Mouse (Mus musculus) hindbrain, embryonic 13.5 days (tissue): ENCODE results near the gene Rtf2. TPM values are rescaled to one million over a fixed set of nuclear protein-coding genes. Genes with fewer than 3 reads are reported as not detected.

ENCODE experiments used
- ATAC-seq: fragments of 200-750 bp; cut with Nextera tagmentation; 2 replicates; pipeline ENCODE4 v1.8.0; 2017; ENCODE audit warnings: moderate TSS enrichment; ENCODE audit not compliant: low FRiP score
- H3K27ac ChIP-seq: fragments of 300-500 bp; sonication (generic); 2 replicates; pipeline ENCODE4 v1.5.1; 2015; ENCODE audit warnings: inconsistent platforms, mild to moderate bottlenecking, moderate library complexity
- H3K27me3 ChIP-seq: fragments of 300-500 bp; sonication (generic); 2 replicates; pipeline ENCODE4 v1.6.1; 2015; ENCODE audit warnings: mild to moderate bottlenecking, inconsistent platforms
- H3K36me3 ChIP-seq: fragments of 300-500 bp; sonication (generic); 2 replicates; pipeline ENCODE4 v1.6.1; 2015; ENCODE audit warnings: mild to moderate bottlenecking, inconsistent platforms
- H3K4me1 ChIP-seq: fragments of 300-500 bp; sonication (generic); replicated peaks from 2 replicates; pipeline ENCODE4 v1.6.1; 2015; ENCODE audit warnings: inconsistent platforms
- H3K4me2 ChIP-seq: fragments of 300-500 bp; sonication (generic); 2 replicates; pipeline ENCODE4 v1.6.1; 2015; ENCODE audit warnings: inconsistent platforms, mild to moderate bottlenecking, moderate library complexity
- H3K4me3 ChIP-seq: fragments of 300-500 bp; sonication (generic); 2 replicates; pipeline ENCODE4 v1.5.1; 2015; ENCODE audit warnings: mild to moderate bottlenecking, inconsistent platforms
- H3K9ac ChIP-seq: fragments of 300-500 bp; sonication (generic); 2 replicates; pipeline ENCODE4 v1.6.1; 2015; ENCODE audit warnings: mild to moderate bottlenecking, inconsistent platforms
- H3K9me3 ChIP-seq: fragments of 300-500 bp; sonication (generic); 2 replicates; pipeline ENCODE4 v1.6.1; 2016; ENCODE audit warnings: inconsistent platforms
- WGBS: fragments of 180-500 bp; shearing (Covaris S2); methylation state at CpG from one replicate; pipeline ENCODE4 v1.1.7; 2015; 5-methylcytosine and 5-hydroxymethylcytosine counted together
- polyA plus RNA-seq: library from polyadenylated mRNA; unstranded; fragments of >200 nt; fragmentation: Nextera tagmentation; extraction: Ambion mirVana; gene quantifications from 2 replicates; pipeline ENCODE4 v1.2.1, GENCODE M21; 2015

Rtf2 gene
- polyA plus RNA-seq: 99.8 and 102 TPM in 2 replicates

GRCm38 (mm10) chr2:172439843-172440639 is at the start of gene Rtf2:
Rtf2 (plus strand) TSS chr2:172440556.
- Histone ChIP-seq H3K27me3 (peaks cover 2% of the 10 kb centered on the region; the same call in 1 of the 2 replicates), H3K27ac (peak within 1 kb of the TSS; percentile 84), H3K4me1 (peaks cover 28% of the 10 kb centered on the region), H3K4me2 (peak within 1 kb of the TSS; percentile 85), H3K9me3 (no peaks in the 10 kb centered on the region), H3K4me3 (peak within 1 kb of the TSS; percentile 70), H3K9ac (peak within 1 kb of the TSS; percentile 79), H3K36me3 (peaks cover 9% of the 10 kb centered on the region)
- 2% methylated on average over 35 of the region's 35 CpGs for WGBS
- ATAC-seq: peak; percentile 97

DNA sequence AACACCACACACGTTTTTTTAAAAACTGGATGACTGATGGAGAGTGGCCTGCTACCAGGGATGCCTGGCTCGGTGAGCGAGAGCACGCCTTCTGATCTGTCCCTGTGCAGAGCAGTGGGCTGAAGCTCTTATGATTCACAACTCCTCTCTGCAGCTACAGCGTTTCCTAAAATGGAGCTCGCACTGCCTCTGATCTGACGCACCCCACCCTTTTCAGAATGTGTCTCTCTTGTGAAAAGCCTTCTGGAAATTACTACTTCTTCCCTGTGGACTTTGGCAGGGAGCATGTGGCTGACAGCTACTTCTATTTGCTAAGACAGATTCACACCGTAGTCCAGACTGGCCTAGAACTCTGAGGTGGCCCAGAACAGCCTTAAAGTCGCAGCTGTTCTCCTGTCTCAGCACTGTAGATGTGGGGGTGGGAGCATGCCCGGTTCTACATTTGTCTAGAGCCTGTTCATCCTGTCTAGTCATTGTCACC is 48.3 kb upstream of the Rtf2 start:
- 79% methylated on average over 10 of the region's 10 CpGs for WGBS
- no peak overlapping the region for H3K9ac ChIP-seq
- no peak for ATAC-seq

DNA sequence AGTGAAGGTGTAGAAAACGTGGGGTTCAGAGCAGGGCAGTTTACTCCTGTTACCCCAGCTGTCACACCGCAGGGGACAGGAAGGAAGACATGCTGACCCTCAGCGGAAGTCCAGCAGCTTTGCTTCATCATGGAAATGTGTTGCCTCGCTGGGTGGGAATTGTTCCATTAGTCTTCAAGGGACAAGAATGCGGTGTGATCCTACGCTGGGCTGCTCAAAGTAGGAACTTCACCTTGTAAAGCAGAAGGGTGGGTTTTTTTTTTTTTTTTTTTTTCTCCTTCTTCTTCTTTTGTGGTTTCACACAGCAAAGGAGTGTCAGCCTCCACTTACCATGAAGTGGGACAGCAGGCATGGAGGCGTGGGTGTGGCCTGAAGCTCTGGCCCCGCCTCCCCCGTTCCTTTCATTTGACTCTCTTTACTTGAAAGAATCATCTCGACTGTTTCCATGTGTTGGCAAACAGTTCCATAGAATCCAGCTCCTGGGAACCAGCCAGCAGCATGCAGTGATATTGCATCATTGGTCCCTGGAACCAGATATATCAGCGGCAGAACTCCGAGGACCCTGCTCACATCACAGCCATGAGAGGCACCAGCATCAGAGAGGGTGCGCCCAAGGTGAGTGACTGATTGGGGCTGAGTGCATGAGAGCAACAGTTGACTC is 46.8 kb upstream of the Rtf2 start, which contains the start of gene Cass4:
Gene Cass4 (plus strand): TSS at position 404 of the 661 bp plus-strand sequence.
- WGBS: 42% methylated on average over 13 of the region's 13 CpGs
- Histone ChIP-seq H3K4me3 (no peak within 1 kb of the TSS), H3K9ac (no peak within 1 kb of the TSS), H3K4me2 (no peak within 1 kb of the TSS), H3K9me3 (no peaks in the 10 kb centered on the region), H3K36me3 (no peaks in the 10 kb centered on the region), H3K4me1 (peaks cover 6% of the 10 kb centered on the region; the same call in 1 of the 2 replicates), H3K27ac (no peak within 1 kb of the TSS), H3K27me3 (no peaks in the 10 kb centered on the region; the same call in 1 of the 2 replicates)
- no peak for ATAC-seq

More for the DNA sequence above, 48.3 kb upstream of the Rtf2 start:
- Histone ChIP-seq H3K4me2 (no peak overlapping the region), H3K4me1 (peaks cover 6% of the 10 kb centered on the region; the same call in 1 of the 2 replicates), H3K9me3 (no peaks in the 10 kb centered on the region), H3K27me3 (no peaks in the 10 kb centered on the region; the same call in 1 of the 2 replicates), H3K27ac (no peak overlapping the region), H3K4me3 (no peak overlapping the region), H3K36me3 (no peaks in the 10 kb centered on the region)

- Histone ChIP-seq H3K36me3 (no peaks in the 10 kb centered on the region), H3K27me3 (no peaks in the 10 kb centered on the region; the same call in 1 of the 2 replicates), H3K9me3 (no peaks in the 10 kb centered on the region), H3K4me2 (no peak overlapping the region), H3K27ac (no peak overlapping the region), H3K9ac (no peak overlapping the region), H3K4me3 (no peak overlapping the region), H3K4me1 (peaks cover 6% of the 10 kb centered on the region; the same call in 1 of the 2 replicates)
- WGBS: 74% methylated on average over 2 of the region's 2 CpGs
- ATAC-seq: no peak
Observed at GRCm38 (mm10) chr2:172394052-172394392, 46.3 kb upstream of the Rtf2 start.

- Histone ChIP-seq H3K9me3 (no peaks in the 10 kb centered on the region), H3K4me2 (no peak overlapping the region), H3K27ac (no peak overlapping the region), H3K4me3 (no peak overlapping the region), H3K4me1 (peaks cover 6% of the 10 kb centered on the region; the same call in 1 of the 2 replicates), H3K27me3 (no peaks in the 10 kb centered on the region; the same call in 1 of the 2 replicates), H3K36me3 (no peaks in the 10 kb centered on the region), H3K9ac (no peak overlapping the region)
- ATAC-seq: no peak
- 76% methylated on average over 4 of the region's 4 CpGs for WGBS
Observed at GRCm38 (mm10) chr2:172394671-172395070, 45.7 kb upstream of the Rtf2 start.

- WGBS: 46% methylated on average over 9 of the region's 9 CpGs
- H3K27ac ChIP-seq: no peak overlapping the region
- no peak for ATAC-seq
- no peaks in the 10 kb centered on the region for H3K36me3 ChIP-seq
- no peak overlapping the region for H3K4me2 ChIP-seq
- no peaks in the 10 kb centered on the region for H3K9me3 ChIP-seq
- H3K9ac ChIP-seq: no peak overlapping the region
- no peaks in the 10 kb centered on the region; the same call in 1 of the 2 replicates for H3K27me3 ChIP-seq
- H3K4me1 ChIP-seq: peaks cover 12% of the 10 kb centered on the region
- H3K4me3 ChIP-seq: no peak overlapping the region
Observed at GRCm38 (mm10) chr2:172395961-172396360, 44.4 kb upstream of the Rtf2 start.

GRCm38 (mm10) chr2:172399901-172400300 is 40.5 kb upstream of the Rtf2 start:
- Histone ChIP-seq H3K4me2 (no peak overlapping the region), H3K27me3 (no peaks in the 10 kb centered on the region), H3K9me3 (no peaks in the 10 kb centered on the region), H3K4me3 (no peak overlapping the region), H3K36me3 (no peaks in the 10 kb centered on the region), H3K27ac (no peak overlapping the region), H3K9ac (no peak overlapping the region), H3K4me1 (peaks cover 12% of the 10 kb centered on the region)
- WGBS: 28% methylated on average over 9 of the region's 9 CpGs
- ATAC-seq: no peak

DNA sequence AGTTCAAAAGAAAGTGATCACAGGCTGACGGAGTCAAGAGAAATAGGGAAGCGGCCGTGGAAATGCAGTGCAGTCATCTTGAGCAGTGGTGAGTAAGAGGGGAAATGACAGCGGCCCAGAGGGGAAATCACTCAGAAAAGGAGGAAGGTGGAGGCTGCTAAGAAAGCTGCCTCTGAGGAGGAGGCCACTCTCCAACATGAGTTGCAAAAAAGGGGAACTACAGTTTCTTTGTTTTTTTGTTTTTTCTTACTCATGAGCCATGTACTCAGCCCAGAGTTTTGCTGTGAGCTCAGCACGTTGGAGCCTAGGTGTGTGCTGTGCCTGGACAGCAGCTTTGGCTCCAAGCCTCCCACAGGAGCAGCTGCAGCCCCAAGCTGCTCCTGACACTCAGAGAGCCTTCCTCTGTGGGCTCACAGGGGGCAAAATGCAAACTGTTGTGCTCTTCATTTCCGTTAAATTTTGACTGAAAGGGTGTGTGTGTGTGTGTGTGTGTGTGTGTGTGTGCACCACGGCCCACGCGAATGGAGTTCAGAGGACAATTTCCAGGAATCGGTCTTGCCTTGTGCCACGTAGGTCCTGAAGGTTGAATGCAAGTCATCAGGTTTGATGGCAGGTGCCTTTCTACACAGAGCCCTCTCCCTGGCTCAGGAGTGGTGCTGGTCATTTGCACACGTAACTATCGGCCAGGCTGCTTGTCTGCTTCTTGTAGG is 39.1 kb upstream of the Rtf2 start:
- no peaks in the 10 kb centered on the region for H3K36me3 ChIP-seq
- H3K27me3 ChIP-seq: no peaks in the 10 kb centered on the region
- H3K4me2 ChIP-seq: no peak overlapping the region
- H3K4me3 ChIP-seq: no peak overlapping the region
- peaks cover 7% of the 10 kb centered on the region for H3K4me1 ChIP-seq
- 79% methylated on average over 13 of the region's 13 CpGs for WGBS
- no peak for ATAC-seq
- H3K9me3 ChIP-seq: no peaks in the 10 kb centered on the region
- no peak overlapping the region for H3K27ac ChIP-seq
- no peak overlapping the region for H3K9ac ChIP-seq

GRCm38 (mm10) chr2:172404239-172404638 is 36.1 kb upstream of the Rtf2 start:
- Histone ChIP-seq H3K4me1 (peaks cover 7% of the 10 kb centered on the region), H3K4me2 (no peak overlapping the region), H3K27me3 (no peaks in the 10 kb centered on the region), H3K36me3 (no peaks in the 10 kb centered on the region), H3K27ac (no peak overlapping the region), H3K4me3 (no peak overlapping the region), H3K9ac (no peak overlapping the region), H3K9me3 (no peaks in the 10 kb centered on the region)
- ATAC-seq: no peak
- 60% methylated on average over 7 of the region's 7 CpGs for WGBS

DNA sequence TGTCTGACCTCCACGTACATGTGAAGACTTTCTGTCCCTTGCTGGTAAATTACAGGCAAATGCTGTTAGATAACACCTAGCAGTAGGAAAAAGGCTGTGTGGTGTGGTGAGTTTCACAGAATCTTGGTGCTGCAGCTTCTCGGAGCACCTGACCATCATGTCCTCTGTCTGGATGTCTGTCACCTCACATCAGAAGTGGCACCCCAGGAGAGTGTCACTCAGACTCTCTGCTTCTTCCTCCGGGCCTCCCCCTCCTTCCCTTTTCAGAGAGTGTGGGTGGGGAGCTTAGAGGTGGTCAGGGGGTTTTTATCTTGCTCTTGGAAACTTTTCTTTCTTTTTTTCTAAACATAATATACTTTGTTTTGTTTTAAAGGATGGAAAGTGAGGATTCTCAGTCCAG is 35.3 kb upstream of the Rtf2 start:
- peaks cover 4% of the 10 kb centered on the region for H3K4me1 ChIP-seq
- H3K9me3 ChIP-seq: no peaks in the 10 kb centered on the region
- no peak overlapping the region for H3K4me3 ChIP-seq
- H3K36me3 ChIP-seq: no peaks in the 10 kb centered on the region
- no peaks in the 10 kb centered on the region for H3K27me3 ChIP-seq
- H3K27ac ChIP-seq: no peak overlapping the region
- H3K4me2 ChIP-seq: no peak overlapping the region
- no peak overlapping the region for H3K9ac ChIP-seq
- ATAC-seq: no peak
- 73% methylated on average over 3 of the region's 3 CpGs for WGBS

DNA sequence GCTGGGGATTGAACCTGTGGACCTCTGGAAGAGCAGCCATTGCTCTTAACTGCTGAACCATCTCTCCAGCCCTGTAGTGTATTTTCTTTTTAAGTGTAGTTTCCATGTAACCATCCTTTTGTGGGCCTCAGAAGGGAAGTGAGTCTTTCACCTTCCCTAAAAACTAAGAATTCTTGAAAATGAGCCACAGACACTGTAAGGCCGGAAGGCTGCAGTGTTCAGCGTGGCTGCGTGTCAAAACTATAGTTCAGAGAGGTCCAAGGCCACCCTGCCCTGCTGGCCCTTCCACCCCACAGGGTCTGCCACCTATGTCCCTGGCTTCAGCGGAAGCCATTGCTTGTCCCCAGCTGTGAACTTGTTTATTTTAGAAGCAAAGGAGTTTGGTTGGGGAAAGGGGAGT is 34.2 kb upstream of the Rtf2 start:
- Histone ChIP-seq H3K4me3 (no peak overlapping the region), H3K27me3 (no peaks in the 10 kb centered on the region), H3K9ac (no peak overlapping the region), H3K4me1 (no peaks in the 10 kb centered on the region), H3K36me3 (no peaks in the 10 kb centered on the region), H3K27ac (no peak overlapping the region), H3K9me3 (no peaks in the 10 kb centered on the region), H3K4me2 (no peak overlapping the region)
- no peak for ATAC-seq
- 69% methylated on average over 4 of the region's 4 CpGs for WGBS

- Histone ChIP-seq H3K9me3 (no peaks in the 10 kb centered on the region), H3K4me3 (no peak overlapping the region), H3K27me3 (no peaks in the 10 kb centered on the region), H3K4me1 (no peaks in the 10 kb centered on the region; the same call in 1 of the 2 replicates), H3K36me3 (no peaks in the 10 kb centered on the region), H3K27ac (no peak overlapping the region), H3K4me2 (no peak overlapping the region), H3K9ac (no peak overlapping the region)
- 79% methylated on average over 2 of the region's 2 CpGs for WGBS
- ATAC-seq: no peak
Observed at GRCm38 (mm10) chr2:172407499-172407898, 32.9 kb upstream of the Rtf2 start.
